Mouse (Mus musculus) kidney, adult 2 months (tissue): ENCODE measurements around the gene Ccdc154. TPM values are rescaled to one million over a fixed set of nuclear protein-coding genes. Genes with fewer than 3 reads are reported as not detected.

ENCODE experiments used
- DNase-seq: peaks from one replicate; pipeline ENCODE4 v3.0.0; 2021
- H3K27ac ChIP-seq: fragments of 200-500 bp; 2 replicates; pipeline ENCODE4 v1.5.1; 2012; ENCODE audit warnings: low read depth, low read length, control low read depth, inconsistent platforms; ENCODE audit not compliant: insufficient read depth
- H3K27me3 ChIP-seq: fragments of 200-500 bp; replicated peaks from 2 replicates; pipeline ENCODE4 v1.6.1; 2012; ENCODE audit warnings: mild to moderate bottlenecking, moderate library complexity, low read length, inconsistent platforms; ENCODE audit not compliant: control insufficient read depth, insufficient read depth
- H3K36me3 ChIP-seq: fragments of 200-500 bp; 2 replicates; pipeline ENCODE4 v1.6.1; 2012; ENCODE audit warnings: mild to moderate bottlenecking, moderate library complexity, low read length, inconsistent platforms; ENCODE audit not compliant: control insufficient read depth, insufficient read depth
- H3K4me1 ChIP-seq: fragments of 200-500 bp; 2 replicates; pipeline ENCODE4 v1.6.1; 2011; ENCODE audit warnings: low read length; ENCODE audit not compliant: control insufficient read depth, insufficient read depth
- H3K4me3 ChIP-seq: fragments of 200-500 bp; 2 replicates; pipeline ENCODE4 v1.5.1; 2011; ENCODE audit warnings: mild to moderate bottlenecking, low read depth, low read length, control low read depth; ENCODE audit not compliant: insufficient read depth
- CTCF ChIP-seq: fragments of 200-500 bp; conservative IDR thresholded peaks from 2 replicates; pipeline ENCODE4 v1.5.1; 2011; ENCODE audit warnings: low read depth, mild to moderate bottlenecking, control low read depth, low read length, moderate library complexity, mixed read lengths; ENCODE audit not compliant: insufficient read depth, insufficient read length
- POLR2A ChIP-seq: fragments of 200-500 bp; IDR thresholded peaks from one replicate; pipeline ENCODE4 v1.6.1; 2011; ENCODE audit warnings: low read depth, low read length, control low read depth
- WGBS: fragments of 180-500 bp; shearing (Covaris S2); methylation state at CpG from one replicate; pipeline ENCODE4 v1.1.7; 2018; 5-methylcytosine and 5-hydroxymethylcytosine counted together
- polyA plus RNA-seq: library from polyadenylated mRNA; depleted of rRNA; stranded (reverse); fragments of >200 nt; gene quantifications from 2 replicates; pipeline ENCODE4 v1.2.3, GENCODE M21; 2012

Gene Ccdc154
- polyA plus RNA-seq, 1 experiment, result 0.05 TPM

- under 1% methylated on average over 50 of the region's 50 CpGs for WGBS
- TF ChIP-seq POLR2A, result peak; percentile 70
- TF ChIP-seq CTCF, result no peak
Measured at GRCm38 (mm10) chr17:25184129-25184691, 21.9 kb downstream of the Ccdc154 start, which contains the start of gene BC003965. TSS of gene BC003965 (plus strand) at chr17:25184554.

GRCm38 (mm10) chr17:25184961-25185360, 22.7 kb downstream of the Ccdc154 start:
- 6% methylated on average over 17 of the region's 17 CpGs for WGBS
- peaks cover 3% of the 10 kb centered on the region; the same call in 1 of the 2 replicates for H3K4me1 ChIP-seq
- peak overlapping the region; percentile 62 for H3K4me3 ChIP-seq
- no peaks in the 10 kb centered on the region for H3K27me3 ChIP-seq
- H3K27ac ChIP-seq, result no peak overlapping the region
- no peak for DNase-seq
- TF ChIP-seq CTCF (no peak), POLR2A (no peak)
- no peaks in the 10 kb centered on the region for H3K36me3 ChIP-seq

More at GRCm38 (mm10) chr17:25184129-25184691, 21.9 kb downstream of the Ccdc154 start, which contains the start of gene BC003965:
- H3K36me3 ChIP-seq, result no peaks in the 10 kb centered on the region
- peak within 1 kb of the TSS; percentile 62 for H3K4me3 ChIP-seq
- no peaks in the 10 kb centered on the region for H3K27me3 ChIP-seq
- H3K27ac ChIP-seq, result peak within 1 kb of the TSS; percentile 84
- peak; percentile 99 for DNase-seq
- peaks cover 3% of the 10 kb centered on the region; the same call in 1 of the 2 replicates for H3K4me1 ChIP-seq

- WGBS, result 7% methylated on average over 11 of the region's 11 CpGs
- H3K27me3 ChIP-seq, result no peaks in the 10 kb centered on the region
- peak overlapping the region; percentile 83 for H3K4me3 ChIP-seq
- H3K27ac ChIP-seq, result peak overlapping the region; percentile 4; the same call in 1 of the 2 replicates
- H3K36me3 ChIP-seq, result no peaks in the 10 kb centered on the region
- no peak for DNase-seq
- peaks cover 3% of the 10 kb centered on the region; the same call in 1 of the 2 replicates for H3K4me1 ChIP-seq
- TF ChIP-seq CTCF (no peak), POLR2A (no peak)
Measured at GRCm38 (mm10) chr17:25187784-25188149, 25.5 kb downstream of the Ccdc154 start.

GRCm38 (mm10) chr17:25188150-25189031, 26.1 kb downstream of the Ccdc154 start, which contains the start of gene Unkl:
TSS of gene Unkl (plus strand) at chr17:25188397.
- H3K27ac ChIP-seq, result peak within 1 kb of the TSS; percentile 62
- peaks cover 3% of the 10 kb centered on the region; the same call in 1 of the 2 replicates for H3K4me1 ChIP-seq
- no peaks in the 10 kb centered on the region for H3K27me3 ChIP-seq
- 1% methylated on average over 104 of the region's 104 CpGs for WGBS
- H3K4me3 ChIP-seq, result peak within 1 kb of the TSS; percentile 83
- no peaks in the 10 kb centered on the region for H3K36me3 ChIP-seq
- peak; percentile 70 for DNase-seq
- no peak for TF ChIP-seq POLR2A
- no peak for TF ChIP-seq CTCF

- whole genome bisulfite sequencing, result 3% methylated on average over 16 of the region's 16 CpGs
- Histone ChIP-seq H3K36me3 (no peaks in the 10 kb centered on the region), H3K4me1 (no peaks in the 10 kb centered on the region; the same call in 1 of the 2 replicates), H3K27me3 (no peaks in the 10 kb centered on the region), H3K4me3 (peak overlapping the region; percentile 83), H3K27ac (no peak overlapping the region)
- peak; percentile 8 for DNase-seq
- no peak for TF ChIP-seq CTCF
- no peak for TF ChIP-seq POLR2A
Measured at GRCm38 (mm10) chr17:25189091-25189490, 26.8 kb downstream of the Ccdc154 start.

GRCm38 (mm10) chr17:25202401-25202800, 40.1 kb downstream of the Ccdc154 start:
- Histone ChIP-seq H3K27me3 (no peaks in the 10 kb centered on the region), H3K36me3 (no peaks in the 10 kb centered on the region; the same call in 1 of the 2 replicates), H3K4me1 (no peaks in the 10 kb centered on the region), H3K27ac (no peak overlapping the region), H3K4me3 (no peak overlapping the region)
- DNase-seq, result no peak
- TF ChIP-seq CTCF, result no peak
- TF ChIP-seq POLR2A, result no peak
- WGBS, result 97% methylated on average over 4 of the region's 4 CpGs
